Mouse (Mus musculus): ENCODE measurements at regions not wholly inside any gene's neighbourhood (a gene's known extent, or its start where the extent isn't known, plus 50 kb on each side); places are given as distances from the start of the nearest gene placed in this dataset.

DNA sequence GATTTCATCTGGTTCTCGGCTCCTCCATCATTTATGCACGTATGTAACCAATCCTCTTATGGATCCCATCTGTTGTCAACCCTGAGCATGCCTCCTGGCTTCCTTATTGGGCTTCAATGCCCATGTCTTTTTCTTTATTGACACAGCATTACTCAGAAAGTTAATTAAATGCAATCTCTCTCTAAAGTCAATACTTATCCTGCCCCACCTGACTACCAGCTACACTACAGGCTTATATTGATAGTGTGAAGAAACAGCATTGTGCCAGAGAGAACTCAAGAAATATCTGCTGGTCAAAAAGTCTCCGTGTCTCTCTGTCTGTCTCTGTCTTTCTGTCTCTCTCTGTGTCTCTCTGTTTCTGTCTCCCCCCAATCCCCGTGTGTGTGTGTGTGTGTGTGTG is 194.7 kb upstream of the Rfx3 start:
- no peak overlapping the region for H3K9ac ChIP-seq (replicated peaks)
- no peaks in the 10 kb centered on the region for H3K4me1 ChIP-seq
- WGBS: 81% methylated on average over 4 of the region's 4 CpGs
- no peak overlapping the region for H3K4me2 ChIP-seq (replicated peaks)
- no peaks in the 10 kb centered on the region for H3K9me3 ChIP-seq
- no peaks in the 10 kb centered on the region for H3K36me3 ChIP-seq
- no peak overlapping the region for H3K27ac ChIP-seq (replicated peaks)
- H3K4me3 ChIP-seq: no peak overlapping the region
- no peaks in the 10 kb centered on the region for H3K27me3 ChIP-seq
- ATAC-seq (ENCODE audit: low FRiP score, low read depth): no peak

DNA sequence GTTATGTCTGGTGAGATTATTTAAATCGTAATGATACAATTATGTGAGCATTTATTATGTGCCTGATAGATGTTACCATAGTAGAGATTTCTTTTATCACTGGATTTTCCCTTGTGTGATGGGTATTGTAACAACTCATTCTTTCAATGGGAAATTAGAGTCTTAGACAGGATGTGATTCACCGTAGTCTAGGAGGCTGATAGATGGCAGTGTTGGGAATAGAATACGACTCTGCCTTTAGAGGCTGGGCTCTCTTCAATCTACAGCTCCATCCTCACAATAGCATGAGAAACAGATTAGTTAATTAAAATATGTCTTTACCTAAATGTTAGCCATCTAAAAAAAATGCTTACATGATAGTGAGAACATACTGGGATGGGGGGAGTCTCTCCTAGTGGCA is 192.8 kb upstream of the Rfx3 start:
- Histone ChIP-seq H3K4me3 (no peak overlapping the region), H3K9me3 (no peaks in the 10 kb centered on the region), H3K36me3 (no peaks in the 10 kb centered on the region), H3K27ac (replicated peaks) (no peak overlapping the region), H3K4me2 (replicated peaks) (no peak overlapping the region), H3K4me1 (no peaks in the 10 kb centered on the region; the same call in 1 of the 2 replicates), H3K9ac (replicated peaks) (no peak overlapping the region), H3K27me3 (no peaks in the 10 kb centered on the region)
- ATAC-seq (ENCODE audit: low FRiP score, low read depth): no peak
- WGBS: 89% methylated on average over 3 of the region's 3 CpGs

DNA sequence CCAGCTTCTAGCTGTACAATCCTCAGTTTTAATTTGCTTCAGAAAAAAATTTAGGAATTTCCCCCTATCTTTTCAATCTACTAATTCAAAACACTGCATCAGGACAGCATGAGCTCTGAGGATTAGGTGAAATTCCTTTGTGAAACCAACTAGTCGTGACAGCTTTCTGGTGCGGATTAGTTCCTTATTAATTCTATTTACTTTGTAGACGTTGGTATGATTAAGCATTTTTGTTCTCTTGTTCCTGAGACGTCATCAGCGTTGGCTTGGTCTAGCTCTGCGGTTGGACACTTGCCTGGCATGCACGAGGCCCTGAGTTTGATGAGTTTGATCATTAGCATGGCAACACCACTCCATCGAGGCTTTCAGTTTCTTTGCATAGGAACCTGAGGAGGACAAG is 188.4 kb upstream of the Rfx3 start:
- no peak overlapping the region for H3K4me2 ChIP-seq (replicated peaks)
- H3K9ac ChIP-seq (replicated peaks): no peak overlapping the region
- H3K4me3 ChIP-seq: no peak overlapping the region
- no peak for ATAC-seq (ENCODE audit: low FRiP score, low read depth)
- 29% methylated on average over 8 of the region's 8 CpGs for WGBS
- no peaks in the 10 kb centered on the region for H3K36me3 ChIP-seq
- H3K9me3 ChIP-seq: peaks cover 4% of the 10 kb centered on the region; the same call in 1 of the 2 replicates
- H3K4me1 ChIP-seq: no peaks in the 10 kb centered on the region; the same call in 1 of the 2 replicates
- no peak overlapping the region for H3K27ac ChIP-seq (replicated peaks)
- no peaks in the 10 kb centered on the region for H3K27me3 ChIP-seq

DNA sequence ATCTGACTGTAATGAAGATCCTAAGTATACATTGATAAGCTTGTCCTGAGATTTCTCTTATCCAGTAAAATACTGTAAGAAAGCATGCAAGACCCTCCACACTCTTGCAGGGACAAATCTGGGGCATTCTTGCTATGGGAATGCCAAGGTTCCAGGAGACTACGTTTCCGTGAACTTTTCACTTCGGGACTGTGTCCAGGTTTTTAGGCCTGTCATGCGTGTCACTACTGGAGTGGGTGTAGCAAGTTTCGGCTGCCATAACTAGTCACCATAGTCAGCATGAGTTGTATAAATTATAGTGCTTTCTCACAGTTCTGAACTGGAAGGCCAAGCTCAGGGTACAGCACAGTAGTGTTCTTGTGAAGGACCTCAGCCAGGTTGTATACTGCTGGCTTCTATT is 185.9 kb upstream of the Rfx3 start:
- no peak overlapping the region for H3K27ac ChIP-seq (replicated peaks)
- H3K9me3 ChIP-seq: peaks cover 9% of the 10 kb centered on the region; the same call in 1 of the 2 replicates
- 96% methylated on average over 5 of the region's 5 CpGs for WGBS
- no peak for ATAC-seq (ENCODE audit: low FRiP score, low read depth)
- no peak overlapping the region for H3K4me2 ChIP-seq (replicated peaks)
- H3K9ac ChIP-seq (replicated peaks): no peak overlapping the region
- peaks cover under 1% of the 10 kb centered on the region; the same call in 1 of the 2 replicates for H3K4me1 ChIP-seq
- no peaks in the 10 kb centered on the region for H3K27me3 ChIP-seq
- no peak overlapping the region for H3K4me3 ChIP-seq
- no peaks in the 10 kb centered on the region for H3K36me3 ChIP-seq

DNA sequence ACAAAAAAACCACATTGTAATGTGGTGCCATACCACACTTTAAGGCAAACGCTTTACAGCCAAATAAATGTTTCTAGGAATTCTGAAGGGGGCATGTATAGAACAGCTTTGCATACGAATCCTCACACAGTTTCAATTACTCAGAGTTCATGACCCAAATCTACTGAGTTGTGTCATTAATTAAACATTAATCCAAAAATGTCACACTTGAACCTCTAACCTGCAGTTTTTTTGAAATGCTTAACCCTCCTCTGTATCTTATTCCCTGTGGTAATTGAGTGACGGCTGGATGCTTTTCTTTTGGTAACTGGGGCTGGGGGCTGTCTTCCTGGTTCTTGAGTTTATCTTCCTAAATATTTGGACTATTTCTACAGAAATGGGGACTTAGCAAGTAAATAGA is 181.3 kb upstream of the Rfx3 start:
- WGBS: 65% methylated on average over 3 of the region's 3 CpGs
- Histone ChIP-seq H3K4me2 (replicated peaks) (no peak overlapping the region), H3K4me1 (peaks cover 8% of the 10 kb centered on the region), H3K9me3 (peaks cover 9% of the 10 kb centered on the region; the same call in 1 of the 2 replicates), H3K27ac (replicated peaks) (0 out of 2 replicates have a peak overlapping the region, but pooled peaks have one; percentile 10), H3K4me3 (no peak overlapping the region), H3K36me3 (no peaks in the 10 kb centered on the region), H3K27me3 (peaks cover 3% of the 10 kb centered on the region), H3K9ac (replicated peaks) (no peak overlapping the region)
- no peak for ATAC-seq (ENCODE audit: low FRiP score, low read depth)

DNA sequence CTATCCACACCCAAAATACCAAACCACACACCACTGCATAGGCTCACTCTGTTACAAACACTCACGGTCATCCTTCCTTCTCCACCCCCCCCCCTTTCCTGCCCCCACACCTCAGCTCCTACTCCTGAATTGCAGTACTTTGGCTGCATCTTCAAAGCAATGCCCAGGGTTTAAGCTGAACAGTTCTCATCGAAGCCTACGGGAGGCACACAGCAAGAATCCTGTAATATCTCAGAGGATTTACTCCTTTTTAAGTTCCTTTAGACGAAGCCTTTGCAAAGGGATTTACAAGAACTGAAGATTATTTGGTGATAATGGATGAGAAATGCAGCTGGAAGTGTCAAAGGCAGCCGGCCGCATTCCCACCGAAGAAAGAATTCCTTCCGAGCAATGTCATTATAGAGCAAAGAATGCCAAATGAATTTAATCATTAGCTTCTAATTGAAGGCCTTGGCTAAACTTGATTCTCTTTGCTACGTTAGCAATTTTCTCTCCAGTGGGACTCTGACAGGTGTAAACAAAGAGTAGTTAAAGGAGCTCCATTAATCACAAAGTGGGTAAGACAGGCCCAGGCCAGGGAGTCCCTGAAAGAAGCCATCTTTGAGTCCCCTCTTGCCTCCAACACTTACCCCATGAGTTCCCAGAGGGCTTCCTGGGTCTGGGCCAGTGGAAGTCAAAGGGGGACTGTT is 180.6 kb upstream of the Rfx3 start:
- Histone ChIP-seq H3K4me3 (no peak overlapping the region), H3K4me1 (peaks cover 8% of the 10 kb centered on the region), H3K9ac (replicated peaks) (no peak overlapping the region), H3K27ac (replicated peaks) (no peak overlapping the region), H3K9me3 (0 out of 2 replicates have a peak, but pooled peaks cover 5% of the 10 kb centered on the region), H3K36me3 (no peaks in the 10 kb centered on the region), H3K4me2 (replicated peaks) (no peak overlapping the region), H3K27me3 (peaks cover 3% of the 10 kb centered on the region)
- ATAC-seq (ENCODE audit: low FRiP score, low read depth): no peak; the same call in 1 of the 2 replicates
- WGBS: 19% methylated on average over 9 of the region's 9 CpGs

DNA sequence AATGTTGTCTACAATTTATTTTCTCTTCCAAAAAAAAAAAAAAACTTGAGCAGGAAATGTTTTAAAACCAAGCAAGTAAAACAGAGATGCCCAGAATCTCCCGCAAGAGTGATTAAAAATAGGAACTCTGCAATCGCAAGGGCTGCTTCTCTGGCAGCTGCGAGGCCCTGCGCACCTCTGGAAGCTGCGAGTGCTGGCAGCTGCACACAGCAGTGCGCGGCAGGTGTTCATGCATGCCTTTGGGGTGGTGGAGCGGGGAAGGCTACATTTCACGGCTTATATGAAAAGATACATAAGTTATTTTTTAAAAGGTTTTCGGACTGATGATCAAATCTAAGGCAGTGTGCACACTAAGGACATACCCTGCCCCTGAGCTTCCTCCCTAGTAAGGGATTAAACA is 179.3 kb upstream of the Rfx3 start:
- WGBS: 76% methylated on average over 10 of the region's 10 CpGs
- ATAC-seq (ENCODE audit: low FRiP score, low read depth): no peak
- no peak overlapping the region for H3K4me2 ChIP-seq (replicated peaks)
- no peaks in the 10 kb centered on the region for H3K36me3 ChIP-seq
- no peak overlapping the region for H3K27ac ChIP-seq (replicated peaks)
- no peak overlapping the region for H3K4me3 ChIP-seq
- H3K9ac ChIP-seq (replicated peaks): no peak overlapping the region
- H3K9me3 ChIP-seq: 0 out of 2 replicates have a peak, but pooled peaks cover 5% of the 10 kb centered on the region
- peaks cover 3% of the 10 kb centered on the region for H3K27me3 ChIP-seq
- peaks cover 8% of the 10 kb centered on the region for H3K4me1 ChIP-seq

DNA sequence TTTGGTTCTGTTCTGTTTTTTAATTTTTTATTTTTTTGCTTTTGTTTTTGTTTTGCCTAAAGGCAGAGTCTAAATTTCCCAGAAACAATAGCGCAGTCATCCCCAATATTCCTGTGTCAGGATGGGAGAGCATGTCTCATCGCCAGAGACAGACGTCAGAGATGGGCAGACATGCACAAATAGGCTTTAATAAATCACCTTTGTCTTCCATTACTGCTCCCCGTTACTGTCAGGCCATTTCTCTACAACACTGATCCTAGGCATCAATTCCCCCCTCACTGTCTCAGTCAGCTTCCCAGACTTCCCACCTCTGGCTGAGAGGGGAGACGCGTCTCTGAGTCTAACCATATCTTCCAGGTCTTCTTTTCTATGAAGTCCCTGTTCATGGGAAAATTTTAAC is 177.4 kb upstream of the Rfx3 start:
- Histone ChIP-seq H3K4me1 (peaks cover 8% of the 10 kb centered on the region), H3K9ac (replicated peaks) (no peak overlapping the region), H3K36me3 (no peaks in the 10 kb centered on the region), H3K27me3 (peaks cover 3% of the 10 kb centered on the region), H3K4me2 (replicated peaks) (no peak overlapping the region), H3K4me3 (no peak overlapping the region), H3K9me3 (0 out of 2 replicates have a peak, but pooled peaks cover 1% of the 10 kb centered on the region), H3K27ac (replicated peaks) (no peak overlapping the region)
- ATAC-seq (ENCODE audit: low FRiP score, low read depth): no peak
- WGBS: 91% methylated on average over 6 of the region's 6 CpGs

DNA sequence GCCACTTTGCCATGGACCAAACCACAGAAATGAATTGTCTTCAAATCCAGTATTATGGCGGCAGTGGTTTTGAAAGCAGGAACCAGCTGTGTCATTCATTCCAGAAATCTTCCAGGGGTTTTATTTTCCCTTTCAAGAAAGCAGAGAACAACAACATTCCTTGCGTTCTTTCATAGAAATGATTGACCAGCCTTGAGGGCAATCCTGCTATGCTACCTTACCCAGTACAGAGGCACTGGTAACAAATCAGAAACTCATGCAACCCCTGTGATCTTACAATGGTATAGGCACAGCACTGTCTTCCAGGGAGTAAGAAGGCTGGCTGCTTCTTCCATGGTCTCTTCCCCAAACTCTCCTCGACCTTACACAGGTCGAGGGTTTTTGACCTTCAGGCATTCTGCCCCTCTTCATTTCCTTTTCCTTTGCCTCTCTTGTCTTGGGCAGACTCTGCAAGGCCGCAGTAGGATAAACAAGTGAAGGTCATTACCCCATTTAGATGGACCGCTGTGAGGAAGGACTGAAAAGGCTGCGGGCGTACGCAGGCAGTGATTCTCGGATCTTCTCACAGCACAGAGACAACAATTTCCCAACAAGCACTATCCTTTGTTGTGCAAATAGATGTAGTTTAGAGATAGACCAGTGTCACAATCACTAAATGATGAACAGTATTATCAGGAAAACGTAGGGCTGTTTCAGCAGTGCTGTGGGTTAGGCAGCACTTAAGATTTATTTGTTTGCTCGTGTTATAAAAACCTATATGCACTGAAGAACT is 171.6 kb upstream of the Rfx3 start:
- Histone ChIP-seq H3K9ac (replicated peaks) (no peak overlapping the region), H3K9me3 (no peaks in the 10 kb centered on the region), H3K4me3 (no peak overlapping the region), H3K36me3 (no peaks in the 10 kb centered on the region), H3K4me1 (0 out of 2 replicates have a peak, but pooled peaks cover 3% of the 10 kb centered on the region), H3K27me3 (no peaks in the 10 kb centered on the region), H3K27ac (replicated peaks) (no peak overlapping the region), H3K4me2 (replicated peaks) (no peak overlapping the region)
- no peak for ATAC-seq (ENCODE audit: low FRiP score, low read depth)
- whole genome bisulfite sequencing: 76% methylated on average over 12 of the region's 12 CpGs

DNA sequence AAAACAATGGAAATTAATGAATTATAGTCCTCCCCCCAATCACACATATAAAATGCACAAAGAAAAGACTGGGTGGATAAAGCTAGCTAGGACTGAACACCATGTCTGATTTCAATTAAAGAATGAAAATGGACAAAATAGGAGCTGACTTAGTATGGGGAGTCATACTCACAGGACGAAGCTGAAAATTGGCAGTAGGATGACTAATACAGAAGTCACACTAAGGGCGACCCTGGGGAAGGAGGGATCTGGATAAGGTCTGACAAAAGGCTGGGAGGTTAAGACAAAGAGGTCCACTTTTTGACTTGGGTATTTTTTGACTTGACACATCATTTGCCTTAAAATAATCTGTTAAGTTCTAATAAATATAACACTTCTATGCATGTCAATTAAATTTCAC is 170.2 kb upstream of the Rfx3 start:
- Histone ChIP-seq H3K9ac (replicated peaks) (no peak overlapping the region), H3K36me3 (no peaks in the 10 kb centered on the region), H3K4me3 (no peak overlapping the region), H3K4me1 (0 out of 2 replicates have a peak, but pooled peaks cover 3% of the 10 kb centered on the region), H3K4me2 (replicated peaks) (no peak overlapping the region), H3K27ac (replicated peaks) (no peak overlapping the region), H3K9me3 (no peaks in the 10 kb centered on the region), H3K27me3 (no peaks in the 10 kb centered on the region)
- no peak for ATAC-seq (ENCODE audit: low FRiP score, low read depth)
- WGBS: 90% methylated on average over 2 of the region's 2 CpGs

DNA sequence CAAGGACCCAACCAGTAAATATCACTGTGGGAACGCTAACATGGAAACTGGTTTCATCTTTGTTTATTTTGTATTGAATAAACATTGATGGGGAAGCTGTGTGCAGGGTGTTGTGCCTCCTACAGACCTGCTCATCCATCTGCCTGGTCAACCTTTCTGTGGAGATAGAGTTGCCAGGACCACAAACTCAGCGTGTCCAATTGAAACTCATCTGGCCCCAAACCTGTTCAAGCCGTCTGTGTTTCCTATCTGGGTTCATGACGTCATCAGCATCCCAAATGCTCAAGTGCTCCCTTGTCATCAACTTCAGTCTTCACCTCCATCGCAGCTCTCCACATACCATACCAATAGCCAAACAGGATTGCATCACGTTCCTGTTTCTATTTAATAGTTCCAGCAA is 167.1 kb upstream of the Rfx3 start:
- Histone ChIP-seq H3K4me3 (no peak overlapping the region), H3K27ac (replicated peaks) (no peak overlapping the region), H3K36me3 (no peaks in the 10 kb centered on the region), H3K4me1 (0 out of 2 replicates have a peak, but pooled peaks cover 3% of the 10 kb centered on the region), H3K9ac (replicated peaks) (no peak overlapping the region), H3K9me3 (no peaks in the 10 kb centered on the region), H3K27me3 (no peaks in the 10 kb centered on the region), H3K4me2 (replicated peaks) (no peak overlapping the region)
- ATAC-seq (ENCODE audit: low FRiP score, low read depth): no peak
- 96% methylated on average over 6 of the region's 6 CpGs for WGBS

DNA sequence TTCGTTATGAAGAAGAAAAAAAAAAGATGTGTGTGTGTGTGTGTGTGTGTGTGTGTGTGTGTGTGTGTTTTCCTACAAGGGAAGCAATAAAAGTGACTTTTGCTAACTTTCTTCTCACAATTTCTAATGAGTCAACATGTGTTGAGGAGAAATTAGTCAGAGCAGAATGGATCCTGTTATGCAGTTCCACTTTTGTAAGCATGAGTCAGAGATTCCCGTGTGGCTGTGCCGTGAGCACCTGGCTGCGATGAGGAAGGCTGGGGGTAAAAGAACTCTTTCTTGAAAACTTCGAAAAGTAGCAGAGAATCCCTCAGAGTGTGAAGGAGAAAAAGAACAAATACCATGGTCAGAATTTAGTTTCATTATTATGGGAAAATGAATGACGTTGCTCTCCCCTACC is 165.9 kb upstream of the Rfx3 start:
- Histone ChIP-seq H3K36me3 (no peaks in the 10 kb centered on the region), H3K9ac (replicated peaks) (no peak overlapping the region), H3K27me3 (no peaks in the 10 kb centered on the region), H3K4me3 (no peak overlapping the region), H3K4me1 (no peaks in the 10 kb centered on the region), H3K4me2 (replicated peaks) (no peak overlapping the region), H3K9me3 (no peaks in the 10 kb centered on the region), H3K27ac (replicated peaks) (no peak overlapping the region)
- WGBS: 87% methylated on average over 6 of the region's 6 CpGs
- no peak for ATAC-seq (ENCODE audit: low FRiP score, low read depth)

Data from midbrain, embryonic 12.5 days (tissue).